Comparison of ENCODE assay signal across 40 mouse cellular contexts in the genomic region with DNA sequence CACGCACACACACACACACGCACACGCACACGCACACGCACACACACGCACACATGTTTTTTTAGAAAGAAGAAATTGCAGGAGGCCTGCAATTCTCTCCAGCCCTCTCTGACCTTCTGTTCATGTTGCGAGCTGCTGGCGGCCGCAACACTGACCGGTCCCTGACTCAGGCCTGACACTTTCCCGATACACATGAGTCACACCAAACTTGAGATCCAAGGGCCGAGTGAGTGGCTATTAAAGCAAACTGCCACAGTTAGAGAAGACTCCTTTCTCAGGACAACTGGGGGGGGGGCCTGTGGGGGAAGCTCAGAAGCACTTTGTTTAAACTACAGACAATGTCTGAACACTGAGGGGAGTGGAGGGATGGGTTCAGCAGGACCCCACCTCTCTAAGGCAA. TPM values are rescaled to one million over a fixed set of nuclear protein-coding genes. Genes with fewer than 3 reads are reported as not detected.
DNase-seq lines count a peak whose midpoint lies in the region; TF ChIP-seq lines count a peak whose summit lies in the region.
"Had no signal": no experiment of that assay in that cellular context is flagged by ENCODE, and none has a peak within 500 bp of the region (broad histone marks: within the 10 kb centered on the region; RNA-seq: fewer than 3 reads in every experiment).

No protein-coding gene starts in this region.

- DNase-seq in adrenal gland, adult 2 months = peak; percentile 85
- no peak for DNase-seq in adrenal gland, postnatal 4 days (ENCODE audit: low spot score in 2 of 2)
- DNase-seq in 3134 (ENCODE audit: extremely low read depth, insufficient read length, low spot score) = peak; percentile 78
- DNase-seq in Muller cell, postnatal 12 days (ENCODE audit: inconsistent ontology term) = peak; percentile 52
- peak; percentile 40 for DNase-seq in adrenal gland, postnatal 25 days
- no peak for DNase-seq in left cerebral cortex, adult 9 months (ENCODE audit: low spot score in 2 of 2)
- DNase-seq in layer of hippocampus, adult 2 months (ENCODE audit: low spot score in 2 of 2) = no peak
- DNase-seq in layer of hippocampus, postnatal 10 days (ENCODE audit: low spot score in 2 of 2) = no peak
- DNase-seq: B cell, adult 2 months; cerebellum, adult 2 months; cerebellum, postnatal 14 days; gastrocnemius, adult 2 months; heart, adult 2 months; heart, postnatal 10 days; kidney, adult 11 months; kidney, postnatal 14 days; liver, embryonic 13.5 days; lung, embryonic 14.5 days; retina, postnatal 1 day; right cerebral cortex, postnatal 14 days; thymus, postnatal 14 days had no signal

- no peak overlapping the region for H3K27ac ChIP-seq in layer of hippocampus, adult 2 months
- H3K27ac ChIP-seq: embryonic facial prominence, embryonic 10.5 days; embryonic facial prominence, embryonic 15.5 days; forebrain, embryonic 13.5 days; gastrocnemius, adult 2 months; heart, adult 2 months; heart, embryonic 13.5 days; hindbrain, embryonic 10.5 days; hindbrain, embryonic 15.5 days; limb, embryonic 10.5 days; limb, embryonic 15.5 days; liver, embryonic 13.5 days; macrophage; midbrain, embryonic 13.5 days; neural tube, embryonic 15.5 days had no signal

- H3K4me3 ChIP-seq in layer of hippocampus, adult 2 months = no peak overlapping the region
- H3K4me3 ChIP-seq: embryonic facial prominence, embryonic 10.5 days; embryonic facial prominence, embryonic 15.5 days; forebrain, embryonic 13.5 days; gastrocnemius, adult 2 months; heart, adult 2 months; heart, embryonic 13.5 days; hindbrain, embryonic 10.5 days; hindbrain, embryonic 15.5 days; limb, embryonic 10.5 days; limb, embryonic 15.5 days; liver, embryonic 13.5 days; midbrain, embryonic 13.5 days; neural tube, embryonic 15.5 days had no signal

- TF ChIP-seq CTCF in layer of hippocampus, adult 2 months (conservative IDR thresholded peaks at IDR 0.05) = no peak

RNA-seq across cellular contexts. Expression of gene Cda, which starts 11.2 kb away (rescaled TPM):
- total RNA-seq in adrenal gland, adult 2 months (2021) = 10 to 100 TPM; 11.2 to 15.5 TPM
- polyA plus RNA-seq in adrenal gland, adult 2 months (2012; rRNA removed) = 26.4 and 31.5 TPM in 2 replicates
- 10 to 100 TPM; 15.7 to 22.9 TPM for total RNA-seq in adrenal gland, postnatal 4 days (2021)
- 13.8 and 20.3 TPM in 2 replicates for total RNA-seq in adrenal gland, postnatal 25 days (2021)
- 1 to 10 TPM; 1.9 to 3.2 TPM for total RNA-seq in layer of hippocampus, adult 2 months (2021)
- 1 to 10 TPM; 2.1 to 2.3 TPM for total RNA-seq in layer of hippocampus, postnatal 10 days (2021)
- total RNA-seq: CH12.LX had no signal
- polyA plus RNA-seq: inflammation-experienced regulatory T-cells, adult 6 months; macrophage had no signal

RNA-seq across cellular contexts. Expression of gene Pink1, which starts 30.4 kb away (rescaled TPM):
- total RNA-seq in adrenal gland, adult 2 months (2021) = 100 to 1,000 TPM; 145 to 180 TPM
- 371 and 378 TPM in 2 replicates for polyA plus RNA-seq in adrenal gland, adult 2 months (2012; rRNA removed)
- 100 to 1,000 TPM; 153 to 158 TPM for total RNA-seq in adrenal gland, postnatal 4 days (2021)
- 161 and 201 TPM in 2 replicates for total RNA-seq in adrenal gland, postnatal 25 days (2021)
- total RNA-seq in layer of hippocampus, adult 2 months (2021) = 100 to 1,000 TPM; 245 to 254 TPM
- 100 to 1,000 TPM; 128 to 131 TPM for total RNA-seq in layer of hippocampus, postnatal 10 days (2021)

RNA-seq across cellular contexts. Expression of gene Fam43b, which starts 39.8 kb away (rescaled TPM):
- 1 to 10 TPM; 2.1 to 4.8 TPM for total RNA-seq in adrenal gland, adult 2 months (2021)
- 10.3 and 10.9 TPM in 2 replicates for polyA plus RNA-seq in adrenal gland, adult 2 months (2012; rRNA removed)
- total RNA-seq in adrenal gland, postnatal 4 days (2021) = 1 to 10 TPM; 2.2 to 3.2 TPM
- 2.9 and 3.1 TPM in 2 replicates for total RNA-seq in adrenal gland, postnatal 25 days (2021)
- 10 to 100 TPM; 26.5 to 33.1 TPM for total RNA-seq in layer of hippocampus, adult 2 months (2021)
- total RNA-seq in layer of hippocampus, postnatal 10 days (2021) = 10 to 100 TPM; 29.3 to 33.8 TPM
- total RNA-seq: CH12.LX; gastrocnemius, adult 2 months; gastrocnemius, postnatal 4 days; heart, adult 2 months; heart, postnatal 10 days; megakaryocyte-erythroid progenitor cell, adult 5-6 weeks had no signal
- polyA plus RNA-seq: embryonic facial prominence, embryonic 10.5 days; heart, adult 2 months; heart, embryonic 13.5 days; hindbrain, embryonic 10.5 days; inflammation-experienced regulatory T-cells, adult 6 months; kidney, embryonic 14.5 days; limb, embryonic 10.5 days; liver, embryonic 13.5 days; lung, embryonic 14.5 days; macrophage; Patski; stomach, embryonic 16.5 days; urinary bladder, adult 2 months had no signal

RNA-seq across cellular contexts. Expression of gene Ddost, which starts 52.0 kb away (rescaled TPM):
- total RNA-seq in adrenal gland, adult 2 months (2021) = 100 to 1,000 TPM; 116 to 131 TPM
- 320 and 326 TPM in 2 replicates for polyA plus RNA-seq in adrenal gland, adult 2 months (2012; rRNA removed)
- 100 to 1,000 TPM; 165 to 169 TPM for total RNA-seq in adrenal gland, postnatal 4 days (2021)
- total RNA-seq in adrenal gland, postnatal 25 days (2021) = 105 and 106 TPM in 2 replicates
- total RNA-seq in layer of hippocampus, adult 2 months (2021) = 10 to 100 TPM; 93.1 to 93.5 TPM
- 100 to 1,000 TPM; 106 to 108 TPM for total RNA-seq in layer of hippocampus, postnatal 10 days (2021)

Comparison
In these comparisons a context has a peak if more than half of its experiments do, and no peak if none do; other contexts are left out.
1. DNase-seq: peak in adrenal gland, adult 2 months (single experiment), 3134 (single experiment), Muller cell, postnatal 12 days (single experiment) and adrenal gland, postnatal 25 days (single experiment); none in adrenal gland, postnatal 4 days (0 of 2), left cerebral cortex, adult 9 months (0 of 2), layer of hippocampus, adult 2 months (0 of 2) and layer of hippocampus, postnatal 10 days (0 of 2).